Mouse (Mus musculus): ENCODE measurements around the gene Coro1c.

Gene Coro1c

DNA sequence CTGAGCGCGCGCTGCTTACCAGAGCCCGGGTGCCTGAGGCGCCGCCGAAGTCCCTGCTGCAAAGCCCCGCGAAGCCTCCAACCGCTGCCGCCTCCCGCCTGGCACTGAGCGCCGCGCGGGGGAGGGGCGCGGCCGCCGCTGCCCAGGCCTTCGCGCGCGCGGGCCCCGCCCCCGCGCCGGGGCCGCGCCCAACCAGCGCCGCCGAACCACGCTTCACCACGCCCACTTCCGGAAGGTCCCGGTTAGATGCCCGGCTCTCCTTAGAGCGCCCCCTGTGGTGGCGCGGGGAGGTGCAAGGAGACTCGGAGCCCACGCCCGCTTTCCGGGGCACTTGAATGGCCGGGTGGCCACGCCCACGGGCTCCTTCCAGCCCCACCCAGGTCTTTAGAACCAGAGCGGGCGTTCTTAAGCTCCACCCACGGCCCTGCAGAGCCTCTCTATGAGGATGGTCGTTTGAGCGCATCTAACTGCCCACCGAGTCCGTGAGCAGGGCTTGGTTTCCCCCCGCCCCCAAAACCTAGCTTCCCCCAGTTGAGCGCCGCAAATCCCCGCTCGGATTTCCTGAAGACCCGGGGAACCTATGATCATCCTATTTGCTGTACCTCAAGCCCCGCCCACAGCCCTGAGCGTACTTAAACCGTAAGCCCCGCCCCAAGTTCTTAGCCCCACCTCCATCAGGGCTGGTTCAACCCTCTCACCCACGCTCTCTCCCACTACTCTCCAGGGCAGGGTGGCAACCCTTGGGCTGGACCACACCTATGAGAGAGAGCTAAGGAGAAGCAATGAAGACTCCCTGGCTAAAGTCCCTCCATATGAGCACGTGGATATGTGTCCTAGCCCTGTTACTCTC, at the start of gene Coro1c:
Gene Coro1c, minus strand, starts transcription at position 167 of the 850 bp plus-strand sequence.
- DNase-seq (ENCODE audit: low spot score in 2 of 2): peak; percentile 95 to 98

DNA sequence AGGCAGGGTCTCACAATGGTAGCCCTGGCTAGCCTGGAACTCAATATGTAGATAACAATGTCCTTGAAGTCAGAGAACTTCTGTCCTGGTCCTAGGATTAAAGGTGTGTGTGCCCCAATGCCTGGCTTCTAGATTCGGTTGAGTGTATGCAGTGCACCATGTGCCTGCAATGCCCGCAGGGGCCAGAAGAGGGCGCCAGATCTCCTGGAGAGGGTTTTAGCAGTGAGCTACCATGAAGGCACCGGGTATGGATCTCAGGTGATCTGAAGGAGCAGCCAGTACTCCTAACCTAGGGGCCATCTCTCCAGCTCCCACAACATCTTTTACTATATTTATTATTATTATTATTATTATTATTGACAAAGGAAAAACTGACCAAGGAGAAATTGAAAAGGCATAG, 48.0 kb upstream of the Coro1c start:
- peak; percentile 58 to 81 for DNase-seq (ENCODE audit: low spot score in 2 of 2)

GRCm38 (mm10) chr5:113955691-113956090, 47.1 kb upstream of the Coro1c start:
- no peak for DNase-seq (ENCODE audit: low spot score in 2 of 2)

DNA sequence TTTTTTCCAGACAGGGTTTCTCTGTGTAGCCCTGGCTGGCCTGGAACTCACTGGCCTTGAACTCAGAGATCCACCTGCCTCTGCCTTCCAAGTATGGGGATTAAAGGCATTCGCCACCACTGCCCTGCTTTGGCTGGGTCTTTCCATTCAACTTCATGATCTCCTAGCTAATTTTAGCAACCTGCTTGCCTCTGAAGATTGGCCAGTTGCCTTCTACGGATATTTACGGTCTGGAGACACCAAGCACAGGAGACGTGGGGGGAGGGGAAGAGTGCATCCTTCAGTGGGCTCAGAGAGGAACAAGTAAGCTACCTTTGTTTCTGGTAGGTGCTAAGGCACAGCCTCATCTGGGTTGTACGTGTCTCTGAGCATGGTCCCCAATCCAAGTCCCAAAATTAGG, 46.7 kb upstream of the Coro1c start:
- DNase-seq (ENCODE audit: low spot score in 2 of 2): no peak

DNA sequence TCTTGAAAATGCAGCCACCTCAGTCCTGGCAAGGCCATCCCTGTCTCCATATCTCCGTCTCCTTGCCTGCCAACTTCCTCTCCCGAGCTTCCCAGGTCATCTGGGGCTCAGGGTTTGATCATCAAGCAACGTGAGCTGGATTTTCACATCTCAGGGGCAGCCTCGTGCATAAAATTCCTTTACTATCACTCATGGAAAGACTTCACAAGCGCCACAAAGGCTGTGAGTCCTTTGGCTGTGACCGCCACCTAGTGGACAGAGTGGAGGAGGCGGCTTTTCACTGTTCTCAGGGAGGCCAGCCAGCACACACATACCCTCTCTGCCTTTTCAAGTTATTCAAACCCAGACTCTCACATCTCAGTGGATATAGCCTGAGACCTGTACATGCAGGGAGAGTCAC, 45.9 kb upstream of the Coro1c start:
- peak; percentile 68 to 82 for DNase-seq (ENCODE audit: low spot score in 2 of 2)

DNA sequence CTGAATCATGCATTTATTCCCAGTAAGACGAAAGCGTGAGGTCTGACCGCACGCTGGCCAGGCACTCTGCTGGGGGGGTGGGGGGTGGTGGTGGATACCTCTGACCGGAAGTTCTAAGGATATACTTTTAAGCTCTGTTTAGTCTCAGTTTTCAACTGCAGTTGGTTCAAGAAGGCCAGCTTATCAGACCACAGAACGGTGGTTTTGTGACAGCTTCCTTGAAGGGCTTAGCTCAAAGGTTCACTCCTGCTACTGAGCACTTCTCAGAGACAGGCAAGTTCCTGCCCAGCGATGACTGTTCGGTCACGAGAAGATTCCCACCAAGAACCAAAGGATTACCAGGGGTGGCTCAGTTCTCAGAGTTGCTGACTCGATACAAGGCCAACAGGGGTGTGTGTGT, 44.0 kb upstream of the Coro1c start:
- DNase-seq (ENCODE audit: low spot score in 2 of 2): no peak

DNA sequence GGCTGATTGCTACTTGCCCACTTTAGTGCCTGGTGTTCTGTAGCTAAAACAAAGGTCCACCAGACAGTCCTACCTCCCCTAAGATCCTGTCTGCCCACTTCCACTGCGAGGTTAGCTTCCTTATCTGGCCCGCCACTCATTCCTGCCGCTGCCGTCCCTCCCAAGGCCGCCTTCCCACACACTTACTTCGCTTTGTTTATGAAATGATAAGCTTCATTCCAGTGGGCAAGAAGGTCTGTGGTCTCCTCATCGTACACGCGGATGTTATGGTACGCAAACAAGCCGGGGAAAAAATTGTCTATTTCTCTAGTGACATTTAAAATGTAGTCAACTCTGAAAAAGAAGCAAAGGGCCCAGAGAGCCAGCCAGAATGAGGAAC, 43.1 kb upstream of the Coro1c start:
- no peak for DNase-seq (ENCODE audit: low spot score in 2 of 2)

- no peak for DNase-seq (ENCODE audit: low spot score in 2 of 2)
Observed at GRCm38 (mm10) chr5:113950786-113951692, 42.5 kb upstream of the Coro1c start.

- DNase-seq (ENCODE audit: low spot score in 2 of 2): no peak
Observed at GRCm38 (mm10) chr5:113950133-113950532, 41.6 kb upstream of the Coro1c start.

DNA sequence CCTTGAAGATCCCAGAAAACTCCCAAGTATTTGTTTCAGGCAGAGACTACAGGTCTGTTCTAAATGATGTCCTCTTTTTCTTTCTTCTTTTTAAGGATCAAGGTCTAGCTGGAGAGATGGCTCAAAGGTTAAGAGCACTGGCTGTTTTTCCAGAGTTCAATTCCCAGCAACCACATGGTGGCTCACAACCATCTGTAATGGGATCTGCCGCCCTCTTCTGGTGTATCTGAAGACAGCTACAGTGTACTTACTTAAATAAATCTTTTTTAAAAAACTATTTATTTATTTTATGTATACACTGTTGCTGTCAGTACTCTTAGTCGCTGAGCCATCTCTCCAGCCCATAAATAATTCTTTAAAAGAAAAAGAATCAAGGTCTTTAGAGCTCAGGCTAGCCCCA, 38.7 kb upstream of the Coro1c start:
- DNase-seq (ENCODE audit: low spot score in 2 of 2): no peak

DNA sequence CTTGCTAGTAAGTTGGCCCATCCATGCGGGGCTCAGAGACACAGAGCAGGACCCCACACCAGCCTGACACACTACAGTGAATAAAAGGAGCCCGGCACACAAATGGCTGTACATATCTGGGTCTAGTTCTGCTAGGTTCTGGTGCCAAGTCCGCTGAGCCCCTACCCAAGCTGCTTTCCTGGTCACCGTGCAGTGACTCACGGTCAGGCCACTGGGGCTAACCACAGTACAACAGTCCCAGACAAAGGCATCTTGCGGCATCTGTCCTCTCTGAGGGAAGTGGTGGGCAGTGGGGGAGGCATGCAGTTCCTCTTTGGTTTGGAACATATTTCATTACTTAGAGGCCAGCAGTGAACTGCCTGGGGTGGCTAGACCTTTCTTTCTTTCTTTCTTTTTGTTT, 36.6 kb upstream of the Coro1c start:
- no peak for DNase-seq (ENCODE audit: low spot score in 2 of 2)

DNA sequence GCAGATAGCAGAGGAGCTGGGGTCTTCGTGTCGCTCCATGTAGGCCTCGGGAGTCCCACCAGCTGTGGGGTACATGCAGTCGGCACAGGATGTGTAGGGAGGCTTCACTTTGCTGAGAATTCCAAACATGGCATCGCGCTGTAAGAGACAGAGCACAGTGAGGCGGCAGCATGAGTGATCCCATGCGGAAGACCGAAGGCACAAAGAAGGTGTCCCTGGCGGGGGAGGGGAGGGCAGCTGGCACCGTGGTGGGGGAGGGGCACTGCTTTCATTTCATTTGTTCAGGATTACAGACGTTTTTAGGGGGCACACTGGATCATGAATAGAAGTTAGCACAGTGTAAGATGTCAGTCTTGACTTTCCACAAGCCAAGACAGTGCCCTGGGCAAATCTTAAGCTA, 34.8 kb upstream of the Coro1c start:
- DNase-seq (ENCODE audit: low spot score in 2 of 2): no peak

DNA sequence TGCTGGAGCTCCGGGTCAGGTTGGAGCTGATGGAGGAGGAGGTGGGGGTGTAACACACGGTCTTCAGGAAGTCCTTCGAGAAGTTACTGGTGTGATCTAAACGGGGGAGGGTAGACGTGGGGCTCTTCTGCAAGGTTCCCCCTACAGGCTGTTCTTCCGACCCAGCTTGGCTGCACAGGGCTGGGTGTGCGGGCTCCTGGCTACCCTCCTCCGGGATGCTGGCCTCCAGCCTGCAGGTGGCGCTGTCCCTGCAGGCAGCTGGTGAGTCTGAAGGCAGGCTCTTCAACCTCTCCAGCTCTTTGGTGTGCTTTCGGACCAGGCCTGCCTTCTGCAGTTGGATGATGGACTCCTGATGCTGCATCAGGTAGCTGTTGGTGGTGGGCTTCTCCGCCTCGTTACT, 34.0 kb upstream of the Coro1c start:
- no peak for DNase-seq (ENCODE audit: low spot score in 2 of 2)

GRCm38 (mm10) chr5:113939263-113939900, 30.8 kb upstream of the Coro1c start:
- DNase-seq (ENCODE audit: low spot score in 2 of 2): no peak

GRCm38 (mm10) chr5:113937650-113938049, 29.1 kb upstream of the Coro1c start:
- DNase-seq (ENCODE audit: low spot score in 2 of 2): no peak

DNA sequence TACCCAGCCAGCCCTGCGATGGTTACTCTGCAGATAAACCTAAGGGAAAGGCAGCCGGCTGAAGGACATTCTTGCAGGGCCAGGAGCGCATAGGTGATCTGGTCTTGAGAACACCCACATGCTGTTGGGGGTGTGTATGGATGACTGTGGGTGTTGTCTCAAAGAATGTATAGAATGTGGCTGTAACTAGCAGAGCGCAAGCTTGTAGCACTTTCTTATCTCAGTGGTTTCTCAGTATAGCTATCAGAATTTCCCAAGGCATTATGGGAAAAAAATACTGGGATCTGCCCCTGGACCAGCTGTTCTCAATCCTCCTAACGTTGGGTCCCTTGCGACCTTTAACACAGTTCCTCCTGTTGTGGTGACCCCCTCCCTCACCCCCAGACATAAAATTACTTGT, 25.3 kb upstream of the Coro1c start:
- DNase-seq (ENCODE audit: low spot score in 2 of 2): no peak

GRCm38 (mm10) chr5:113933480-113933879, 24.9 kb upstream of the Coro1c start:
- DNase-seq (ENCODE audit: low spot score in 2 of 2): no peak

DNA sequence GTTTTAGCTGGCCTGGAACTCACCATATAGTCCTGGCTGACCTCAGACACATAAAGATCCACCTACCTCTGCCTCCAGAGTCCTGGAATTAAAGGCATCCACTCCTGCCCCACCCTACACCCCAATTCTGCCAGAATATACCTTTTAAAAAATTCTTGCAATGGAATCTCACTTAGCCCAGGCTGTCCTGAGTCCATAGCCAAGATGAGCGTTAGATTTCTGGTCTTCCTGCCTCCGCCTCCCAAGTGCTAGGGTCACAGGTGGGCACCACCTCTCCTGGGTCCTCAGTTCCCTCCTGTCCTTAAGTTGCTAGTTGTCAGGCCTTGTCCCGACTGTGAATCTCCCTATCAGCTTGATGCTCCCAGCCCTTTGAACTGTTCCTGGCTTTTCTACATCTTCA, 23.8 kb upstream of the Coro1c start:
- DNase-seq (ENCODE audit: low spot score in 2 of 2): no peak

DNA sequence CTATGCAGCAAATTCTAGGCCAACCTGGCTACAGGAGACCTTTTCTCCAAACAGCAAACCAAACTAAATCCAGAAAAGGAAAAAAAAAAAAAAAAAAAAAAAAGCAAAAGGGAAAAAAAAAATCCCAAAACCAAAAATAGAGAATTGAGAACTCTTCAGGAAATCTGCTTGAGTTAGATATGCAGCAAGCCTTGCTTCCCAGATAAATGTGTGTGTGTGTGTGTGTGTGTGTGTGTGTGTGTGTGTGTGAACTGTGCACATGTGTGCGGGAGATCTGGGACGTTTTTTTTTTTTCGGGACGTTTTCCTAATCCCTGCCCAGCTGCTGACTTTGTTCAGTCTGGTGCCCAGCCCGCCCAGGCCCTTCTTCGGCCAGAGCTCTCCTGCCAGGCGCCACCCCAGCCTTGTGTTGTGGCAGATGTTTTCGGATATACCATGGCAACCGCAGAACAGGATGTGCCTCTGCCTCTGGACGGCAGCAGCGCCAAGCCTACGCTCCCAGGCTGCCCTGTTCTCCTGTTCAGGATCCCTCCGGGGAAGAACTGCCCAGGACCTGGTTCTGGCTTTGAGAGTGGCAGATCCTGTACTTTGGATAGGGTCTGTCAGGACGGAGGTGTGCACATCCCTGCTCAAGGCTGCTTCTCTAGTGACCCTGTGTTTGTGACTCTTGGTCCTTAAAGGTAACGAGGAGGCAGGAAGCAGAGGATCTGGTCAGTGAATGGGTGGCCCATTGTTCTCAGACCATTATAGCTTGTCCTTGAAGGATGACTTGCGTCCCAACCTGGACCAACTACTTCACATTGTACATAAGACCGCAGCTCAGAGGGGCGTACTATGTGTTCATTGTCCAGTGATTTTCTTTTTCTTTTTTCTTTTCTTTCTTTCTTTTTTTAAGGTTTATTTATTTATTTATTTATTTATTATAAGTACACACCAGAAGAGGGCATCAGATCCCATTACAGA, 22.4 kb upstream of the Coro1c start:
- no peak for DNase-seq (ENCODE audit: low spot score in 2 of 2)

GRCm38 (mm10) chr5:113929950-113930647, 21.5 kb upstream of the Coro1c start:
- DNase-seq (ENCODE audit: low spot score in 2 of 2): no peak

- no peak for DNase-seq (ENCODE audit: low spot score in 2 of 2)
Observed at GRCm38 (mm10) chr5:113929526-113929925, 21.0 kb upstream of the Coro1c start.

Data from frontal cortex, postnatal 14 days (tissue).